Mouse (Mus musculus): ENCODE results near the gene Hapln2.

Hapln2 gene

GRCm38 (mm10) chr3:87980085-87980484, 47.3 kb downstream of the Hapln2 start:
- DNase-seq = no peak

- no peak for DNase-seq
Observed at GRCm38 (mm10) chr3:87979493-87979892, 47.9 kb downstream of the Hapln2 start.

- no peak for DNase-seq
Observed at GRCm38 (mm10) chr3:87974381-87974987, 52.9 kb downstream of the Hapln2 start.

GRCm38 (mm10) chr3:87973593-87974380, 53.6 kb downstream of the Hapln2 start:
- no peak for DNase-seq

- DNase-seq = no peak
Observed at GRCm38 (mm10) chr3:87972776-87973175, 54.6 kb downstream of the Hapln2 start.

- no peak for DNase-seq
Observed at GRCm38 (mm10) chr3:87972203-87972664, 55.1 kb downstream of the Hapln2 start.
